Mouse (Mus musculus) thymus, adult 2 months (tissue): ENCODE measurements around the gene Frat1.

Experiments
- CTCF ChIP-seq: fragments of 200-500 bp; IDR thresholded peaks from 2 replicates; pipeline ENCODE4 v1.5.1; 2012; ENCODE audit warnings: mild to moderate bottlenecking, control low read depth, low read length, moderate library complexity, borderline replicate concordance; ENCODE audit not compliant: control insufficient read depth, poor library complexity, insufficient read depth; ENCODE audit errors: extremely low read depth
- POLR2A ChIP-seq: fragments of 200-500 bp; IDR thresholded peaks from 2 replicates; pipeline ENCODE4 v1.6.1; 2012; ENCODE audit warnings: mild to moderate bottlenecking, low read length, control low read depth, moderate library complexity; ENCODE audit not compliant: control insufficient read depth, poor library complexity, insufficient read depth; ENCODE audit errors: extremely low read depth

DNA sequence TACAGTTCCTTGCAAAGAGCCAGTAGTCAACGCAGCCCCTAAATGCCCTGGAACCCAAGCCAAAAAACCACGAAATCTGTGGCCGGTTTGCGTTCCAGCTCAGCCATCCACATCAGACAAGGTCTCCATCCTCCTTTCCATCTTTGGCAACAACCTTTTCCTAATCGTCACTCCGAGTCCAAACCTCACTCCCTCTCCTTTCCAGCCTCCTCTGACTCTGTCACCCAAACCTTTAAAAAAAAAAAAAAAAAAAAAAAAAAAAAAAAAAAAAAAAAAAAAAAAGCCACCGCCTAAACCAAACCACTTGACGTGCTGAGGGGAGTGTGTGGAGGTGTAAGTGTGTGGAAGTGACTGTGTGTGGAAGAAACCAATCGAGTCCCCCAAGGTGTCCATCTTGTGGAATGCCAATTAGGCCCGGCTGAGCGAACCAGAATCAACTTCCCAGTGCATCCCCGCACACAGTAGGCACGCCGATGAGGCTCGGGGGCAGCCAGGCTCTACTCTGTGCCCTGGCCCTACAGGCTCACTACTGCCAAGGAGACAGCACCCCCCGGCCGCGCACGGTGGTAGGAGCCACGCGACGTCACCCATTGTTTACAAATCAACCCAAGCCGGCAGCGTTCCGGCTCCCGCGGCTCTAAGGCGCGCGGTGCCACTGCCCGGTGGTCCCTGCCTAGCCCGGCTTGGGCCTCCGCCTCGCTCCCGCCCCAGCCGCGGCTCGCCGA, at the start of gene Frat1:
- TF ChIP-seq POLR2A: peak; percentile 87
- TF ChIP-seq CTCF: no peak
